Mouse (Mus musculus) CH12.LX (cell line): ENCODE data around the gene Arhgef19. TPM values are rescaled to one million over a fixed set of nuclear protein-coding genes. Genes with fewer than 3 reads are reported as not detected.

Experiments used
- DNase-seq: peaks from one replicate; pipeline ENCODE4 v3.0.0-alpha.2; 2013; ENCODE audit errors: extremely low read depth
- H3K27ac ChIP-seq: 2 replicates; pipeline ENCODE4 v1.5.1; 2012; ENCODE audit warnings: low read depth, mild to moderate bottlenecking, control low read depth, moderate library complexity; ENCODE audit not compliant: insufficient read depth
- H3K27me3 ChIP-seq: replicated peaks from 2 replicates; pipeline ENCODE3; 2012; ENCODE audit warnings: inconsistent platforms
- H3K36me3 ChIP-seq, 2 experiments: replicated peaks in 1 of 2; 2 replicates each; pipeline versions ENCODE3 to v1.6.1; 2012; ENCODE audit warnings: inconsistent platforms in 1 of 2, low read length in 1 of 2, mild to moderate bottlenecking in 1 of 2, mixed read lengths in 1 of 2, moderate library complexity in 1 of 2; ENCODE audit not compliant: control insufficient read depth in 1 of 2, insufficient read depth in 1 of 2
- H3K4me1 ChIP-seq, 2 experiments: 2 replicates each; pipeline ENCODE4 v1.6.1; 2012; ENCODE audit warnings: inconsistent platforms in 1 of 2, moderate library complexity in 1 of 2; ENCODE audit not compliant: insufficient read depth in 2 of 2, control insufficient read depth in 1 of 2
- H3K4me2 ChIP-seq: 2 replicates; pipeline ENCODE4 v1.6.1; 2012; ENCODE audit warnings: low read depth, mild to moderate bottlenecking, control low read depth; ENCODE audit not compliant: poor library complexity, insufficient read depth, severe bottlenecking
- H3K4me3 ChIP-seq, 3 experiments: fragments of 150-350 bp in 1 of 3; sonication (generic) in 1 of 3; replicated peaks in 1 of 3; 2 replicates each; pipeline versions ENCODE3 to v1.5.1; 2011 to 2012; ENCODE audit warnings: low read depth in 2 of 3, low read length in 2 of 3, mild to moderate bottlenecking in 2 of 3, moderate library complexity in 2 of 3, control low read depth in 1 of 3, improper control_type of control experiment in 1 of 3, inconsistent platforms in 1 of 3, mixed read lengths in 1 of 3; ENCODE audit not compliant: poor library complexity in 1 of 3
- H3K79me2 ChIP-seq: replicated peaks from 2 replicates; pipeline ENCODE4 v1.6.1; 2012; ENCODE audit warnings: mild to moderate bottlenecking, moderate library complexity; ENCODE audit not compliant: control insufficient read depth, poor library complexity, insufficient read depth, severe bottlenecking; ENCODE audit errors: extremely low read depth
- H3K9ac ChIP-seq: 2 replicates; pipeline ENCODE4 v1.6.1; 2012; ENCODE audit warnings: low read depth, mild to moderate bottlenecking, control low read depth, moderate library complexity; ENCODE audit not compliant: insufficient read depth
- H3K9me3 ChIP-seq: replicated peaks from 2 replicates; pipeline ENCODE3; 2012; ENCODE audit warnings: low read length, inconsistent platforms, mixed read lengths
- BHLHE40 ChIP-seq: IDR thresholded peaks from 2 replicates; pipeline ENCODE4 v1.6.1; 2011; ENCODE audit warnings: mild to moderate bottlenecking, low read depth, low read length, improper control_type of control experiment
- CHD1 ChIP-seq: IDR thresholded peaks from 2 replicates; pipeline ENCODE4 v1.6.1; 2012; ENCODE audit warnings: low read depth, low read length, improper control_type of control experiment, inconsistent platforms
- CHD2 ChIP-seq: IDR thresholded peaks from 2 replicates; pipeline ENCODE4 v1.6.1; 2011; ENCODE audit warnings: low read length, improper control_type of control experiment
- CTCF ChIP-seq, 2 experiments: IDR thresholded peaks in 1 of 2; conservative IDR thresholded peaks in 1 of 2; 2 replicates each; pipeline ENCODE4 v1.5.1; 2011 to 2012; ENCODE audit warnings: low read depth in 2 of 2, low read length in 2 of 2, improper control_type of control experiment in 1 of 2, inconsistent platforms in 1 of 2, mild to moderate bottlenecking in 1 of 2, moderate library complexity in 1 of 2
- ELF1 ChIP-seq: IDR thresholded peaks from 2 replicates; pipeline ENCODE4 v1.6.1; 2014; ENCODE audit warnings: low read depth, mild to moderate bottlenecking, inconsistent platforms, low read length, improper control_type of control experiment
- HCFC1 ChIP-seq: IDR thresholded peaks from 2 replicates; pipeline ENCODE4 v1.6.1; 2012; ENCODE audit warnings: low read depth, mild to moderate bottlenecking, inconsistent platforms, low read length, improper control_type of control experiment
- IRF4 ChIP-seq: IDR thresholded peaks from 2 replicates; pipeline ENCODE4 v1.6.1; 2014; ENCODE audit warnings: low read depth, mild to moderate bottlenecking, inconsistent platforms, low read length, improper control_type of control experiment
- JUN ChIP-seq: IDR thresholded peaks from 2 replicates; pipeline ENCODE4 v1.6.1; 2011; ENCODE audit warnings: low read depth, mild to moderate bottlenecking, low read length, improper control_type of control experiment, moderate library complexity; ENCODE audit not compliant: insufficient read depth
- MAFK ChIP-seq: IDR thresholded peaks from 2 replicates; pipeline ENCODE4 v1.6.1; 2011; ENCODE audit warnings: low read length, improper control_type of control experiment; ENCODE audit not compliant: insufficient replicate concordance
- MAX ChIP-seq: IDR thresholded peaks from 2 replicates; pipeline ENCODE4 v1.6.1; 2011; ENCODE audit warnings: low read length, improper control_type of control experiment
- MAZ ChIP-seq: IDR thresholded peaks from 2 replicates; pipeline ENCODE4 v1.6.1; 2012; ENCODE audit warnings: low read depth, mild to moderate bottlenecking, inconsistent platforms, low read length, improper control_type of control experiment, moderate library complexity
- MEF2A ChIP-seq: IDR thresholded peaks from 2 replicates; pipeline ENCODE4 v1.6.1; 2014; ENCODE audit warnings: low read depth, mild to moderate bottlenecking, inconsistent platforms, low read length, improper control_type of control experiment, borderline replicate concordance
- MXI1 ChIP-seq: IDR thresholded peaks from 2 replicates; pipeline ENCODE4 v1.6.1; 2011; ENCODE audit warnings: mild to moderate bottlenecking, low read depth, low read length, improper control_type of control experiment
- MYC ChIP-seq: IDR thresholded peaks from 2 replicates; pipeline ENCODE4 v1.6.1; 2011; ENCODE audit warnings: low read depth, mild to moderate bottlenecking, improper control_type of control experiment, low read length
- NELFE ChIP-seq: IDR thresholded peaks from 2 replicates; pipeline ENCODE4 v1.6.1; 2011; ENCODE audit warnings: low read depth, low read length, improper control_type of control experiment
- NRF1 ChIP-seq: IDR thresholded peaks from 2 replicates; pipeline ENCODE4 v1.6.1; 2014; ENCODE audit warnings: low read depth, mild to moderate bottlenecking, inconsistent platforms, low read length, improper control_type of control experiment, moderate library complexity
- POLR2AphosphoS2 ChIP-seq: IDR thresholded peaks from 2 replicates; pipeline ENCODE4 v1.6.1; 2011; ENCODE audit warnings: low read depth, low read length, improper control_type of control experiment
- RCOR1 ChIP-seq: conservative IDR thresholded peaks from 2 replicates; pipeline ENCODE4 v1.6.1; 2012; ENCODE audit warnings: low read depth, mild to moderate bottlenecking, inconsistent platforms, low read length, improper control_type of control experiment
- SIN3A ChIP-seq: IDR thresholded peaks from 2 replicates; pipeline ENCODE4 v1.6.1; 2012; ENCODE audit warnings: low read length, improper control_type of control experiment, inconsistent platforms
- ZMIZ1 ChIP-seq: IDR thresholded peaks from 2 replicates; pipeline ENCODE4 v1.6.1; 2012; ENCODE audit warnings: low read depth, mild to moderate bottlenecking, inconsistent platforms, low read length, improper control_type of control experiment
- ZNF384 ChIP-seq: IDR thresholded peaks from 2 replicates; pipeline ENCODE4 v1.6.1; 2012; ENCODE audit warnings: low read depth, low read length, improper control_type of control experiment, inconsistent platforms
- dilution Hi-C: fragments of 300-500 bp; cut with MboI; formaldehyde crosslinking; loops from 2 replicates; pipeline ENCODE4 v1.14.3; 2020; ENCODE audit warnings: low sequenced_read_pairs; ENCODE audit not compliant: extremely low pct_unique_long_range_greater_than_20kb, extremely low pct_ligation_motif_present
- in situ Hi-C: fragments of 300-500 bp; cut with MboI; formaldehyde crosslinking; loops from 3 replicates; pipeline ENCODE4 v1.14.3; 2019; ENCODE audit warnings: low sequenced_read_pairs, low pct_ligation_motif_present, low pct_unique_long_range_greater_than_20kb, mixed read lengths
- polyA plus RNA-seq: library from polyadenylated mRNA; unstranded; fragments of >175 nt; gene quantifications from 2 replicates; pipeline ENCODE4 v1.2.1, GENCODE M21; 2012; ENCODE audit warnings: low read depth; ENCODE audit not compliant: insufficient read length
- total RNA-seq, 2 experiments: library from RNA; depleted of rRNA; stranded (reverse); fragments of 300-350 nt in 1 of 2; fragments of >200 nt in 1 of 2; gene quantifications; 2 replicates each; pipeline ENCODE4 v1.2.3; 2012 to 2014

Arhgef19 gene
- total and polyA plus RNA-seq, 3 experiments = 0.19 to 0.21 TPM; not detected in 1

- H3K27ac ChIP-seq = no peak overlapping the region
- no peak overlapping the region for H3K4me3 ChIP-seq
- dilution Hi-C loops = no loop called here
- H3K4me1 ChIP-seq = peaks cover 20 to 45% of the 10 kb centered on the region in 2 experiments
- H3K79me2 ChIP-seq = no peaks in the 10 kb centered on the region
- H3K9ac ChIP-seq = no peak overlapping the region
- H3K36me3 ChIP-seq = no peaks in the 10 kb centered on the region
- no peak for DNase-seq
- H3K27me3 ChIP-seq = peaks cover 72% of the 10 kb centered on the region
- TF ChIP-seq CTCF (conservative IDR thresholded peaks at IDR 0.05 in 1 of 2, IDR thresholded peaks at IDR 0.05 in 1 of 2; ENCODE audit: low read depth in 2 of 2, low read length in 2 of 2) = no peak
- no peak for TF ChIP-seq IRF4
- TF ChIP-seq SIN3A = no peak
- TF ChIP-seq ZNF384 = no peak
- no peak for TF ChIP-seq MXI1
- no peak for TF ChIP-seq ZMIZ1
- no peak for TF ChIP-seq MEF2A
- TF ChIP-seq MYC = no peak
- no peak overlapping the region for H3K4me2 ChIP-seq
- H3K9me3 ChIP-seq = peaks cover 8% of the 10 kb centered on the region
- in situ Hi-C loops = no loop called here
These were observed 60.9 kb downstream of the Arhgef19 start for GRCm38 (mm10) chr4:141300196-141300595.

- DNase-seq = no peak
- no peak within 1 kb of the TSS for H3K9ac ChIP-seq
These were observed 61.8 kb downstream of the Arhgef19 start, which contains the start of gene Epha2 for GRCm38 (mm10) chr4:141301116-141301553. TSS of gene Epha2 (plus strand) at chr4:141301240.

GRCm38 (mm10) chr4:141301591-141302427, 62.5 kb downstream of the Arhgef19 start:
- no peak for DNase-seq
- no peak overlapping the region for H3K9ac ChIP-seq
- no peak overlapping the region for H3K4me2 ChIP-seq
- H3K27ac ChIP-seq = no peak overlapping the region
- peak overlapping the region in 2 of 3 experiments; percentile 20 to 38 for H3K4me3 ChIP-seq
- H3K27me3 ChIP-seq = peaks cover 58% of the 10 kb centered on the region
- TF ChIP-seq MAX (no peak), MAFK (no peak), CHD1 (no peak), BHLHE40 (no peak), MXI1 (no peak), NRF1 (no peak), MAZ (no peak), ELF1 (no peak), CTCF (conservative IDR thresholded peaks at IDR 0.05 in 1 of 2, IDR thresholded peaks at IDR 0.05 in 1 of 2; ENCODE audit: low read depth in 2 of 2, low read length in 2 of 2) (no peak), HCFC1 (no peak), JUN (no peak), CHD2 (no peak), POLR2AphosphoS2 (no peak), RCOR1 (no peak), SIN3A (no peak)
- H3K79me2 ChIP-seq = no peaks in the 10 kb centered on the region
- dilution Hi-C loops = no loop called here
- H3K36me3 ChIP-seq = no peaks in the 10 kb centered on the region
- H3K9me3 ChIP-seq = peaks cover 8% of the 10 kb centered on the region
- in situ Hi-C loops = no loop called here
- H3K4me1 ChIP-seq = peaks cover 31 to 61% of the 10 kb centered on the region in 2 experiments

More at GRCm38 (mm10) chr4:141301116-141301553, 61.8 kb downstream of the Arhgef19 start, which contains the start of gene Epha2:
- Histone ChIP-seq H3K36me3 (no peaks in the 10 kb centered on the region), H3K27me3 (peaks cover 65% of the 10 kb centered on the region), H3K27ac (no peak within 1 kb of the TSS), H3K9me3 (peaks cover 8% of the 10 kb centered on the region)
- in situ Hi-C loops = no loop called here
- dilution Hi-C loops = no loop called here
- TF ChIP-seq NELFE (no peak), CHD1 (no peak), POLR2AphosphoS2 (no peak)
- TF ChIP-seq, all 38 proteins: peak for 0
- peaks cover 24 to 54% of the 10 kb centered on the region in 2 experiments for H3K4me1 ChIP-seq
- H3K79me2 ChIP-seq = no peaks in the 10 kb centered on the region
- peak within 1 kb of the TSS in 2 of 3 experiments; percentile 20 to 38 for H3K4me3 ChIP-seq
- no peak within 1 kb of the TSS for H3K4me2 ChIP-seq
